Mouse (Mus musculus) gastrocnemius, postnatal 10 days (tissue): ENCODE data around the gene Adamts3. TPM values are rescaled to one million over a fixed set of nuclear protein-coding genes. Genes with fewer than 3 reads are reported as not detected.

Experiments used
- DNase-seq: peaks from one replicate; pipeline ENCODE4 v3.0.0; 2021; ENCODE audit warnings: mixed read lengths
- long read RNA-seq, 2 experiments: library from polyadenylated mRNA; stranded (forward); transcript quantifications; one replicate each; pipeline ENCODE4 v2.0.0; 2021
- total RNA-seq, 2 experiments: library from RNA; stranded (reverse); gene quantifications; 2 replicates each; pipeline ENCODE4 v1.2.3; 2021

Gene Adamts3
- 1 to 10 TPM; 5.4 to 5.8 TPM for total RNA-seq
- long read RNA-seq, experiment 1, partial matches to known transcripts = 0 of 1 reads
- long read RNA-seq, experiment 1, other reads (novel, unspliced or antisense) = 0 of 1 reads
- long read RNA-seq, experiment 2, partial matches to known transcripts = 0 of 2 reads
- long read RNA-seq, experiment 2, other reads (novel, unspliced or antisense) = 0 of 2 reads

DNA sequence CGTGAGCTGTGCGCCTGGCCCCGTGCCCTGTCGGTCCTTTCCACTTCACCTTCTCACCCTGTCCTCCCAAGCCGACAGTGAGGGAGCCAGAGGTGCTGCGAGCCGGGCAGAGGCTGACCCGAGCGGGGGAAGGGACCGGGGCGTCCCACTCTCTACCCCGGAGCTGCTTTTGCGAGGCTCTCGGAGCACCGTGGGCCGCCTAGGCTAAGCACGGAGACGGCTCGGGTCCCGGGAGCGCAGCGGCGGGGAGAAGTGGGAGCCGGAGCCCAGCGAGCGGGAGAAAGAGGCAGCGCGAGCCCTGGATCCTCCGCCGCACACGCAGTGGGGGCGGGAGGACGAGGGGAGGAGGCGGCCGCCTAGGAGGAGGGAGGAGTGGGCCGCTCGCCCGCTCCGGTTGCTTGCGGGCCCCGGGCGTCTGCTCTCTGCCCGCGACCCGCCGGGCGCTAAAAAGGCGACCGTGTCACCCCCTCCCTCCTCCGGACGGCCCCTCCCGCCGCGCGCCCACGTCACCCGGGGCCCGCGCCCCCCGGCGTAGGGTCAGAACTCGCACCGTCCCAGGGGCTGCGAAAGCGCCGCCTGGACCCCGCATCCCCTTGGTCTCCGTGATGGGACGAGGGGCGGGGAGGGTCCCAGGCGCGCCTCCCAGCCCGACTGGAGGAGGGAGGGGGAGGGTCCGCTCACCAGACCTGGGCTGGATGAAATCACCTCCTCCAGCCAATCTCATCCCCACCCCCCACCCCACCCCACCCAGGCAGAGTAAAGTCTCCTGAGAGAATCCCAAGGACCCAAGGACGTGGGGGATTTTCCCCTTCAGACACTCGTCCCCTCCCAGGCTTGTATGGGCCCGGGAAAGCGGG lies at the start of gene Adamts3:
Gene Adamts3, minus strand, starts transcription at position 284 of the 857 bp plus-strand sequence.
- peak; percentile 57 for DNase-seq

DNA sequence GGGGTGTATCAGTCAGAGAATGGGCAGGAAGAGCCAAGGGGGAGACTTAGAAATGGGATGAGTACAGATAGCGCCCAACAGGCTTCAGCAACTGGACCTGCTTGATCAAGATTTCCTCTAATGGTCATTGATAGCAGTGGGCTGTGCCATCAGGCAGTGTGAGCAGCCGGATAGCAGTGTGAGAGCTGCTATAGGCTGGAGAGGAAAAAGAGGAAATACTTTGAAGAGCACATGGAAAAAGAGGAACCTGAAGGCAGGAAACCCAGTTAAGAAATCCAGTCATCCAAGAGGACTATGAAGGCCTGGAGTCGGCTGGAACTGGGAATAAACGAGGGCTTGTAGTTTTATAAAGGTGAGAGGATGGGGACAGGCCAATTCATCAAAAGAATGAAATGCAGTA lies 48.4 kb upstream of the Adamts3 start:
- DNase-seq = no peak

DNA sequence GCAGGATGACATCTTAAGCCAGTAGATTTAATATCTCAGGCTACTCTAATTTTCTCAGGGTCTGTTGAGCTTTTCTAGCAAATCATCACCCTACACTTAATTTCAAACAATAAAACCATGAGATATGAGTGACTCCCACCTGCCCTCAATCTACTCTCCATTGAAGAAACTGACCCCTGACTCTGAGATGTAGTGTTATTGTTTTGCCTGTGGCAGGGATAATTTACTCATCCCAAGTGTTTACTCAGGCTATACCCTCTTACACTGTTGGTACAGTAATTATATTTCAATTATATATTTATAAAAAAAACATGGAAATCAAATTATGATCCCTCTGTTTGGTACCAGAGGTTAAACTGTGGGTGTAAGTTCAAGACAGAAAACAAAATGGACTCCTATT lies 29.2 kb upstream of the Adamts3 start:
- DNase-seq = no peak

DNA sequence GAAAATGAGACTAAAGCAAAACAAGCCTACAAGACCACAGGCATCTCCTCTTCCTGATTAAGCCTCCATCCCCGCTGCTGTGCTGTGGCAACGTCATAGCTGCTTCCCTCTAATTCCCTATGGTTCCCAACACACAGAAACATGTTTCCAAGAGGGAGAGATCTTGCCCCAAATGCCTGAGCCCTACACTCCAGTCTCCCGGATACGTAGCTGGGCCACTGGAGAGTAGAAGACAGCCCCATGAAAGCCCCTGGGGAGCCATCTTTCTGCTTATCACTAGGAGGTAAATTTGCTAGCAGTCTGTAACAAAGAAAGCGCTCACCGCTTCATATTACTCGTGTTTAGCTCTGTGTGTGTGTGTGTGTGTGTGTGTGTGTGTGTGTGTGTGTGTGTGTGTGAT lies 28.8 kb upstream of the Adamts3 start:
- no peak for DNase-seq

DNA sequence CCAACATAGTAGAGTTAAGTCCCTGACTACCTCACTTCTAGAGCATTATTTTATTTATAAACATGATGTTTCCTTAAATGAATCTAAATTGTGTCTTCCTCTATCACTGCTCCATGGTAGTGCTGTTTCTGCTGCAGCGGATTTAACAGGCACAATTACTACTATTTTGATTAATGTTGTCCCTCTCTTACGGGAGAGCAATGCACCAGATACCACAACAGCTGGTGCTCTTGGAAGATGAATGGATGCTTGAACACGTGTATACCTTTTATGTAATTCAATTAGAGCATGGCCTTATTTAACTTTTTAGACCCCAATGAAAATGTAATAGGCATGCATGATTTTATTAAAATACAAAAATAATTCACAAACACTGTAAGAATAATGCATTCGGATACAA lies 28.4 kb upstream of the Adamts3 start:
- no peak for DNase-seq

DNA sequence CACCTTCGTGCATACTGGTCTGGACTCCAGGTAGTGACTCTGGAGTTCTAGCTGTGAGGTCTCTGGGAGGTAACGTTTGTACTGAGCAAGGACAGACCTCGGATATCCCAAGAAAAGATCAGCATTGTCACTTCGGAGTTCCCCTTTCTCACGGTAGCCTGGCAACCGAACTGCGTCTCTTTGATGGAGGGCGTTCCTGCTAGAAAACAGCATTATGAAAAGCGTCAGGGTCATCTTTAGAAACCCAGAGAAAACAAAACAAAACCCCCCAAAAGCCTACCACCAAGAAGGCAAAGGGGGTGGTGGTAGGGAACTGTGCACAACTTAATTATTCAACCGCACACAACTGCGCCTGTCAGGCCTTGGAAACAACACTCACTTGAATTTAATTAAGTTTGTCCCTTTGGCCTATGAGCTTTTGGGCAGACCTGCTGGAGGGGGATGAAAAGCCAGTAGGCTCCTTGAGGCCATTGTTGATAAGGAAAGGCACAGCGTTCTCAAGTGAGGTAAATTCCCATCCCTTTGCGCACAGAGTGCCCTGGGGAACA lies 23.8 kb upstream of the Adamts3 start:
- DNase-seq = no peak

DNA sequence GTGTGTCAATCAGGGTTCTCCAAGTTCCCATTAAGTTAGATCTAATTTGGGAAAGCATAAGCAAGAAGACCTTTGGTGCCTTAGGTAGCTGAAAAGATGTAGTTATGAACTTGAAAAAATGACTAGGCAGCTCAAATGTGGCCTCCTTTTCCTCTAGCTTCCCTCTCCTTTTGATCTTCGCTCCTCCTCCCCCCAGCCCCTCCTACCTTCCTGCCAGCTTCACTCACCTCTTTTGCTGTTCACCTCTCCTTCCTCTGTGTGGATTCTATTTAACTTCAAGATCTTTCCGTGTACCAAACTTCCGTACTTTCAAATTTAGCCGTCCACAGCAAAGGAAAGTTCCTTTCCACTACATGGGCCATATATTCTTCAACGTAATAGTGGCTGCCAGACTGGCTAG lies 17.9 kb upstream of the Adamts3 start:
- DNase-seq = no peak

DNA sequence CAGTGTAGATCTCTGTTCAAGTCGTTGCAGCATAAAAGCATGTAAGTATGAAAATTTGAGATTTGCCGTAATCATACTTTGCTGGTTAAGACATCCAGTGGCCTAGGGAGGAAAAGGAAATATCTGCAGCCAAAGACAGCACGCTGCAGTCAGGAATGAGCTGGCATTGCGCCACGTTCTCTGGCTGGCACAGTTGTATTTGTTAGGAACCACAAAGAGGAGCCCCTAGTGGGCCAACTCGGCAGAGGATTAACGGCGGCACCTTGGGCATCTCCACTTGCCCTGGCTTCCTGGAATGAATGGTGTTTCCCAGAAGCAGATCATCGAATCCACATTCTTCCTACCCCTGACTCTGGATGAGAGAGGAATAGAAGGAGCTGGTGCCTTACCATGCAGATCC lies 14.4 kb upstream of the Adamts3 start:
- peak; percentile 65 for DNase-seq

DNA sequence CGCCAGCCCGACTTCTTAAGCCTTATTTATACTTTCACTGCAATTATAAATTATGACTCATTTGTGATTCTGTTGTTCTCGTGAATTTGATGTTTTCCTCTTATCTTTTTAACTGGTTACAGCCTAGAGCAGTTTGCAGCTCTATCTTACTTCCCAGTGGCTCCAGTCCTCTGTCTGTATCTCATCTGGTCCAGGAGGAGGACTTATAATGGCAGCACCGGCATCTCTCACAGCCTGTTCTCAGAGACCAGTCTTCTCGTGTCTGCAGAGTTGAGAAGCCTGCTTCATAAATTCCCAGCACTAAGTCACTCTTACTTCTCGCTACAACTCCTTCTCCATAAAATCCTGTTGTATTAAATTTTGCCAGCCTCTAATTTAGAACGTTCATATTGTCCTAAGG lies 12.4 kb upstream of the Adamts3 start:
- no peak for DNase-seq

DNA sequence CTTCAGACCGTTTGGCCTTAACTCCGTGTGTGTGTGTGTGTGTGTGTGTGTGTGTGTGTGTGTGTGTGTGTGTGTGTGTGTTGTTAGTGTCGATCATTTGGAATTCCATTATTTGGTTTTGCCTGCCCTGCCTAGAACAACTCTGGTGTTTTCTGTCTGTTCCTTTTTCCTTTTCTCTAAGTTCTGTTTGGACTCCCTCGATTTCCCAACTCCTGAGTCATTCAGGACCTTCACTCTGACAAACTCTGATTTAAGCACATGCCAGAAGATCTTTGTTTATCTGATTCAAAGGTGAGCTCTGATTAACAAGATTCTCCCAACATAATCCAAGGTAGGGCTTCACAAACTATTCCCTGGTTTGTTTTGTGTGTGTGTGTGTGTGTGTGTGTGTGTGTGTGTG lies 1.9 kb upstream of the Adamts3 start:
- no peak for DNase-seq

DNA sequence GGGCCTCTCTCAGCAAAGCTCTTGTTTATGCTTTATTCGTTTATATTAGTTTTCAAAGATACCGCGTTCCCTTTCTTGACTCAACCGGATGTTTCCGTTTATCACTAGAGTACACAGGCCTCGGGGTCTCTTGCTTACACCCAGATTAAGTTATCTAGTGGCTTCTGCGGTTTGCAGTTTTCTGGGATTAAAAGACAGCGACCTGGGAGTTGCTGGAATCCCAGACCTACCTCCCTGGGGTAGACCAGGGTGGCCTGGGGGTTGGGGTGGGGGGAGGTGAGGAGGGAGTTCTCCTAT lies 722 bp upstream of the Adamts3 start:
- DNase-seq = no peak

DNA sequence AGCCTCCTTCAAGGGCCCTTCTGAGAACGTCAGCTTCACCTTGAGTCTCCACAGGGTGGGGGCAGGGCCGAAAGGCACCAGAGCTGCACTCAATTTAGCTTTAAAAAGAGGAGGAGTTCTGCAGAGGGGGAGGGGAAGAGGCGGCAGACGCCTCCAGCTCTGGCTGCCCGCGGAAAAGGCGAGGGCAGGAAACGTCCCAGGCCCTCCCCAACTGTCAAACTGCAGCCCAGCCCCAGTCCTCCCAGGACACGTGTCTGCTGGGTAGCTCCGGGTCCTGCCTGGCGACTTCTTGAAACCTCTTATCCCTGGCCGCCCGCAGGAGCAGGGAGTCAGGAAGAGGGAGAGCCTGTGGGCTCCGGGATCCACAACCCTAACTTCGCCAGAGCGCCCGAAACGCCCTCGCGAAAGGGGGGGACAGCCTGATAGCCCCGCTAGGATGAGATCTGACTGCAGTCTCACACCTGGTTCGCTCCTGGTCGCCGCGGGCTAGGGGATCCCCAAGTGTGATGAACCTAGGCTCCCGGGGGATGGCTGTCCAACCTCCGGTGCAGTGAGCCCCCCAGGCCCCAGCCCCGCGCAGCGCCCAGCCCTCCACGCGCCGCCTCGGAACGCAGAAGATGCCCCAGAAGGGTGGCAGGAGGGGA lies 921 bp downstream of the Adamts3 start:
- DNase-seq = peak; percentile 36

DNA sequence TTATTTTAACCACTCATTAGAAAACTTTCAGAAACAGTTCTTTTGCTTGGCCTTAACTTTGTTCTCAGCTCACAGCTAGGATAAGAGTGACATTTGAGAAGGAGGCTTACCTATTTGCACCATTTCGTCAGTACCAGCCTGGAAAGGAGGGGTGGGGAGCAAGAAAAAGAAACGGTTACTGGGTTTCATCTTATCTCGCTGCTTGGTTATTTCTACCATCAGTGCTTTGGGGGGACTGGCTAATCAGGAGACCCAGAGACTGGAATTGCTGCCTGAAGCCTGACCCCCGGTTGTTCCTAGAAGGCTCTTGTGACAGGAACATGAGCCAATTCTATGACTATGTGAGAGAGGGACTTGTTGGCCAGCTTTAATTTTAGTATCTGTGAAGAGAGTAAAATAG lies 1.7 kb downstream of the Adamts3 start:
- DNase-seq = no peak

DNA sequence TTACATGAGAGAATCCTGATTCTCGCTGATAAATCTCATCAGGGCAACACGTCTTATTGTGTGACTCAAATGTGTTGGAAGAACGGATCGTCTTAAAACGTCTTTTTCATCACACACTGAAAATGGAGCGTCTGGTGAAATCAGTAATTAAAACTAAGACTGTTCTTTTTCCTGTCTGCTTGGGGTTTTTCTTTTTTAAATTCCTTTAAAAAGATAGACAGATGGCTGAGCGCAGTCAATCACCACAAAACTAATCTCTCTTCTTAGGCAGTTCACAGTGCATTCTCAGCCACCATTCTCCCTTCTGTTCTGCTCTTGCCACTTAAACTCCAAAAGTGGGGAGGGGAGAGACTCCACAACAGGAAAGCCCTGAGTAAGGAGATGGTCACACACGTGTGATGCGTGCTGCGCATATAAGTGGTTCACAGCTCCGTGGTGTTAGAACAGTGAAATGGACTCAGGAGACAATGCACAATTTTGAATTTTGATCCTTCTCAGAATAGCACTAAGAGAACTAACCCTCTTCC lies 4.2 kb downstream of the Adamts3 start:
- no peak for DNase-seq

DNA sequence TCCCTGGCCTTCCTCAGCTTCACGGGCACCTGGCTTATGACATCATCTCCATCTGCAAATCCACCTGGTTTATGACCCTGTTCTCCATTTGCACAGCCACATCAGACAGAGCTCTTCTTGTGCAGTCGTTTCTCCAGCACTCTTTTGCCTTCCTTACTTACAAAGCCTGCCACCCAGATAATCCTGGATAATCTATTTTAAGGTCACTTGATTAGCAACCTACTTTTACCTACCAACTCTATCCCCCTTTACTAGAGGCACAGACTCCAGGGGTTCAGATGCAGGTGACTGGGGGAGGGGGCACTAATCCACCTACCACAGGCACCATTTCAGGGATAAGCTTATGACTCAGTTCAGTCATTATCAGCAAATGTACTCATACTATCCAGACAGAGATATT lies 10.5 kb downstream of the Adamts3 start:
- DNase-seq = no peak

DNA sequence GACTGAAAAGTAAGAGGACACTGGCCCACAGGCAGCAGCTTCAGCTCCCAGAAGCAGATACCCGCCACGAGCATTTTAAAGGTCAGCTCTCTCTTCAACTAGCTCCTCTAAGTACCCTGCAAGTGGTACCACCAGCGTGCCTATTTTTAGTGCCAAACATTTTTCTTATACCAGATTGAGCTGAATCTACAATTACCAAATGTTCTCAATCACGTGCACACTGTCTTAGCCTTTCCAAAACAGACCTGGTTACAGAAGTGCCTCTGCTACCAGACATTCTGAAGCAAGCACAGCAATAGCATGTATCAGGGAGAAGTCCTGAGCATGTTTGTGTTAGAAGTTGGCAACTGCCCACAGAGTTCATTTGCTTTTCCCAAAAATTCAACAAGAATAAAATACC lies 23.5 kb downstream of the Adamts3 start:
- DNase-seq = no peak

DNA sequence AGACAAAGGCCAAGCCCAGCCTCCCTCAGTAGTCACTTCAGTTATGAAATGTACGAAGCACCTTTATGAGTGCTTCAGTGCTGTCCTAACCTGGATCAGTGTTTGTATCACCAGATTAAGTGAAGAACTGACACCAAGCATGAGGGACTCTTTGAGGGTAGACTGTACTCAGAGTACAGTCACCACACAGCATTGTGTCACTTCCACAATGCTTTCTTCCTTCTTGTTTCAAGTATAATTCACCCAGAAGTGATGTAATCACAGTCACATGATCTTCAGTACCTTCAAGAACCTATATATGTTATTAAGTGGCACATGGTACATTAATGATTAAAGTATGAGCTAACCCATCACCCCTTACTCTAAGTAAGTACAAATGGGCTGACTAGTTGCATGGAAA lies 24.3 kb downstream of the Adamts3 start:
- DNase-seq = no peak

DNA sequence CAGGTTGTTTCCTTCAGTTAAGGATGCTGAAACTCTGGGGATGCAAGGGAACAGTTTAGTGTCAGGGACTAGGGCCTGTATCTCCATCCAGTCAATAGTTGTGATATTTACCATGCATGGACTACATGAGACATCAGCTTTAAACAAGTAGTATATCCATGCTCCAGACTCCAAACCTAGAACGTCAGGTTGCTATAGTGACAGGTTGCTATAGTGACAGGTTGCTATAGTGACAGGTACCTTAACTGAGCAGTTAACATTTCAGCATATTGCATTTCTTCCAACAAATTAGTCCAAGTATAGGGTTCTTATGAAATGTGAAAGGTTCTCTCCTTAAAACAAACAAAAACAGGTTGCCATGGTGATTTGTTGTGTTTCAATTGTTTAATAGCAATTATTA lies 36.6 kb downstream of the Adamts3 start:
- no peak for DNase-seq

DNA sequence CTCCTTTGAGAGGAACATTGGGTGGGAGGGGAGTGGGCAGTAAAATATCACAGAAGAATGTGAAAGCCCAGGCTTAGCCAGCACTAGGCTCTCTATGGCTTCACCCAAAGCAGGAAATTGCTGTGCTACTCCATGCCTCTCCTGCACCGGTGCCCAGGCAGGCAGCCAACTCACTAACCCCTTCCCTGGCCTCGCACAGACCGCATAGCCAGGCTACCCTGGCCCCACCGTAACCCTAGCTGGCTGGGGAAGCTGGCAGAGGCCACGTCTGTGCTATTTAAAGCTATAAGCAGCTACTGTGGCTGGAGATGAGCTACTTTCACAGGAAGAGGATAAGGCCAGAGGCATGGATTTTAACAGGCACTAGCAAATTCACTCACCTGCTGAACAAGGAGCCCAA lies 38.8 kb downstream of the Adamts3 start:
- peak; percentile 83 for DNase-seq

DNA sequence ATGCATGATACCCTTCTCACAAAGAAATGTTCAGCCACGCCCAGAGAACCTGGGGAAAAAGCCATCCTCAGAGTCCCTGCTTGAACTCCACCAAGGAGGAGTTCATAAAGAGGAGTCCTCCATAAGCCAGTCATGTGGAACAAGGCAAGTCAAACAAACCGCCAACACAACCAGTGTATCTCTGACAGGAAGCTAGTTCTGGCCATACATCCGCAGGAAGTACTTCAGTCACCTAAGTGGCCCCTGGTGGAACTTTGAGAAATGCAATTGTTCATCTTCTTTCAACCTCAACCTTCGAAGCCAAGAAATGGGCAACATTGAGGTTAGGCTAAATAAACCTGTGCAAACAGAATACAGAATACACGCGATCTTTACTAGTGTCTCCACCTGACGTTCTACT lies 39.7 kb downstream of the Adamts3 start:
- no peak for DNase-seq

DNA sequence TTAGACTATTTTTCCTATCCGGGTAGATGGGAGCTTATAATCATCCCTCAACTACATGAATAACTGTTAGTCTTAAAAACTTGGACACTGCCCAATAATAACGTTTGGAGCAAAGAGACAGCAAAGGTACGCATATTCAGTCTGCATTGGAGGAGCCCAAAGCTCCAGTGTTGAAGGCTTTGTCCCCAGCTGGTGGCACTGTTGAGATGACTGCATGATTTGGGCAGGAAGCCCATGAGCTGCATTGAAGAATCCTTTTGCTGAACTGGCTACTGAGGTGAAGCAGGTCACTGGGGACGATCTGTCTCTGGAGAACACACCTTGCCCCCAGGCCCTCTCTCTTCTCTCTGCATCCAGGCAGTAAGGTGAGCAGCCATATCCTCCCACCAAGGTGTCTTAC lies 43.5 kb downstream of the Adamts3 start:
- DNase-seq = peak; percentile 23

DNA sequence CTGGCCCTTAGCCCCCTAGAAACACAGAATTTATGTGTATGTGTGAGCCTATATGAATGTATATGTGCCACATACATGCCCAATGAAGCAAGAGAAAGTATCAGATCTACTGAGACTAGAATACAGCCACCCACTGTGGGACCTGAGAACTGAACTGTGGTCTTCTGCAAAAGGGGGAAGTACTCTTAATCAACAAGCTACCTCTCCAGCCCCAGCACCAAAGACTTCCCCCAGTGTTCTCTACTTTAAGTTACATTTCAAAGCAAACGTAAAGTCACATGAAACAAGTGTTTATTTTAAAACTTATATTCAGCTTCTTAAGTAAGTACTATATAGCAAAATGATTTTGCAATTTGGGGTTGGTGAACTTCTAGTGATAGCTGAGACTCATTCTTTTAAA lies 62.0 kb downstream of the Adamts3 start:
- no peak for DNase-seq

DNA sequence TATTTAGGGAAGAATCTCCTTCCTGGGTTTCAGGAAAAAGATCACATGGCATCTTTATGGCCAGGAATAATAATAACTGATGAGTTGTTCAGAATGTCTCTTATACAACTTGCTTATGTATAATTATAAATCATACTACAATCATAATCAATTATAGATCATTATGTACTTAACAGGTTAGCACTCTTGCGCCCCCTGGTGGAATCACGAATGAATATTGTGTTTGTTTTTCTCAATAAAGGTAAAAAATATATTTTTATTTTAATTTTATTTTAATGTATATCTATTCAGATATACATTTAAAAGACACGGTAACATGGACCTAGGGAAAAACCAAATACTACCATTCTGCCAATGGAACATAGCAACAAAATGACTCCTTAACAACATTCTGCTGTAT lies 63.6 kb downstream of the Adamts3 start:
- peak; percentile 31 for DNase-seq
